ENCODE assay signal across 8 mouse cellular contexts in the genomic region with DNA sequence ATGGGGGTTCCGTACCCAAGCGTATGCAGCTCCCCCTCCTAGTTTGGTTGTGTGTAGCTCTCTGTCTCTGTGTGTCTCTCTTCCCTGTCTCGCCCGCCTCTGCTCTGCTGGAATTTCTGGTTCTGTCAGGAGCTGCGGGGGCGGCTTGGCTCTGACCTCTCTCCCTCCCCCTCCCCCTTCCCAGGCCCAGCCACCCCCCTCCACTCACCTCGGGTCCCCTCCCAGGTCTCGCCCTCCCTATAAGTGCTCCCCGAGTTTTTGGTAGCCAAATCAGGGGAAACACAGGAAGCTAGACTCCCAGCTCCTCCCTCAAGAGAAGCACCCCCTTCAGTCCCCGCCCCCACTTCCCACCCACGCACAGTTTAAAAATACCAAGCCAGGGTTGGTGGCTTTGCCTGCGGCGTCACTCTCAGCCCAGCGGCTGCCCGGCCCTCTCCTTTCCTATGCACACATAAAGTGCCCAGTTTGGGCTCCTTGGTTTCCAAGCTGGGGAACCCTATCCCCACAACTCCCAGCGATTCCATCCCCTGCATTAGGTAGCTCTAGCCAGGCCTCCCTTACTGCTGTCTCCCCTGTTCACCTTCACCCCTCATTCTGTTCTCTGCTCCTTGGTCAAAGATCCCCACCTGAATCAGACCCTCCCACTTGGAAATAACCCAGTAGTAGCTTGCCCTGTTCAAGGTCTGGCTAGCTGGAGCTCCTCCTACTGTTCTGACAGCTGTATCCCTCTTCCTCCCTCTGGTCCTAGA. TPM values are rescaled to one million over a fixed set of nuclear protein-coding genes. Genes with fewer than 3 reads are reported as not detected.
DNase-seq lines count a peak whose midpoint lies in the region; ATAC-seq and TF ChIP-seq lines count a peak whose summit lies in the region.

No protein-coding gene starts in this region.

- peak overlapping the region; percentile 9; the same call in 1 of the 2 replicates for H3K4me3 ChIP-seq in forebrain, embryonic 15.5 days
- peak overlapping the region; percentile 20; the same call in 1 of the 2 replicates for H3K4me3 ChIP-seq in hindbrain, embryonic 13.5 days
- peak overlapping the region; percentile 25 for H3K4me3 ChIP-seq in limb, embryonic 13.5 days
- no peak overlapping the region for H3K4me3 ChIP-seq in midbrain, embryonic 13.5 days (replicated peaks)

- TF ChIP-seq POLR2A in brain, embryonic 14.5 days (IDR thresholded peaks at IDR 0.05; ENCODE audit: borderline replicate concordance, extremely low read depth, insufficient read depth, insufficient read length, poor library complexity, severe bottlenecking) = no peak

- TF ChIP-seq CTCF in brain, embryonic 14.5 days (IDR thresholded peaks at IDR 0.05; ENCODE audit: borderline replicate concordance, extremely low read depth, insufficient read depth, insufficient read length) = no peak

- H3K9me3 ChIP-seq in forebrain, embryonic 15.5 days = no peaks in the 10 kb centered on the region
- H3K9me3 ChIP-seq in hindbrain, embryonic 13.5 days = no peaks in the 10 kb centered on the region
- no peaks in the 10 kb centered on the region for H3K9me3 ChIP-seq in limb, embryonic 13.5 days
- H3K9me3 ChIP-seq in midbrain, embryonic 13.5 days = no peaks in the 10 kb centered on the region

- no peaks in the 10 kb centered on the region for H3K36me3 ChIP-seq in forebrain, embryonic 15.5 days
- no peaks in the 10 kb centered on the region for H3K36me3 ChIP-seq in hindbrain, embryonic 13.5 days
- peaks cover 55% of the 10 kb centered on the region for H3K36me3 ChIP-seq in limb, embryonic 13.5 days
- H3K36me3 ChIP-seq in midbrain, embryonic 13.5 days = no peaks in the 10 kb centered on the region
- H3K36me3 ChIP-seq in splenic B cell, adult 2 months (ENCODE audit: control insufficient read depth, insufficient read depth, low read length, poor library complexity, severe bottlenecking) = peaks cover 15% of the 10 kb centered on the region

- peak; percentile 31 to 48 for DNase-seq in layer of hippocampus, postnatal 10 days (ENCODE audit: low spot score in 2 of 2)
- no peak for DNase-seq in layer of hippocampus, postnatal 36 days
- peak; percentile 30 for DNase-seq in brain, embryonic 14.5 days (ENCODE audit: low read depth)
- peak; percentile 81 for DNase-seq in splenic B cell, adult 2 months (ENCODE audit: low read depth, low spot score)

- peaks cover 41% of the 10 kb centered on the region for H3K4me1 ChIP-seq in forebrain, embryonic 15.5 days
- H3K4me1 ChIP-seq in hindbrain, embryonic 13.5 days (replicated peaks) = peaks cover 52% of the 10 kb centered on the region
- H3K4me1 ChIP-seq in limb, embryonic 13.5 days = peaks cover 55% of the 10 kb centered on the region
- H3K4me1 ChIP-seq in midbrain, embryonic 13.5 days (replicated peaks) = peaks cover 42% of the 10 kb centered on the region

- ATAC-seq in forebrain, embryonic 15.5 days (replicated peaks) = no peak
- peak; percentile 6; the same call in 1 of the 2 replicates for ATAC-seq in hindbrain, embryonic 13.5 days (ENCODE audit: low FRiP score)
- no peak for ATAC-seq in limb, embryonic 13.5 days (ENCODE audit: low FRiP score, low read depth)
- ATAC-seq in midbrain, embryonic 13.5 days = peak; percentile 12; the same call in 1 of the 2 replicates

- 14% methylated on average over 16 of the region's 16 CpGs for WGBS in forebrain, embryonic 15.5 days
- WGBS in hindbrain, embryonic 13.5 days = 4% methylated on average over 16 of the region's 16 CpGs
- 9% methylated on average over 16 of the region's 16 CpGs for whole genome bisulfite sequencing in limb, embryonic 13.5 days
- WGBS in midbrain, embryonic 13.5 days = 7% methylated on average over 16 of the region's 16 CpGs

- peak overlapping the region; percentile 31 for H3K4me2 ChIP-seq in forebrain, embryonic 15.5 days (replicated peaks)
- peak overlapping the region; percentile 42 for H3K4me2 ChIP-seq in hindbrain, embryonic 13.5 days
- H3K4me2 ChIP-seq in limb, embryonic 13.5 days (replicated peaks) = peak overlapping the region; percentile 94
- peak overlapping the region; percentile 36 for H3K4me2 ChIP-seq in midbrain, embryonic 13.5 days (replicated peaks)

- H3K27me3 ChIP-seq in forebrain, embryonic 15.5 days = peaks cover 53% of the 10 kb centered on the region
- peaks cover 86% of the 10 kb centered on the region for H3K27me3 ChIP-seq in hindbrain, embryonic 13.5 days
- H3K27me3 ChIP-seq in limb, embryonic 13.5 days = no peaks in the 10 kb centered on the region
- H3K27me3 ChIP-seq in midbrain, embryonic 13.5 days = peaks cover 84% of the 10 kb centered on the region
- no peaks in the 10 kb centered on the region for H3K27me3 ChIP-seq in splenic B cell, adult 2 months (ENCODE audit: control insufficient read depth, insufficient read depth, low read length, poor library complexity, severe bottlenecking)

- no peak overlapping the region for H3K9ac ChIP-seq in forebrain, embryonic 15.5 days (replicated peaks)
- peak overlapping the region; percentile 49 for H3K9ac ChIP-seq in hindbrain, embryonic 13.5 days
- H3K9ac ChIP-seq in limb, embryonic 13.5 days = peak overlapping the region; percentile 56
- no peak overlapping the region for H3K9ac ChIP-seq in midbrain, embryonic 13.5 days (replicated peaks)

- no peak overlapping the region for H3K27ac ChIP-seq in forebrain, embryonic 15.5 days (replicated peaks)
- no peak overlapping the region for H3K27ac ChIP-seq in hindbrain, embryonic 13.5 days
- H3K27ac ChIP-seq in limb, embryonic 13.5 days = peak overlapping the region; percentile 85
- no peak overlapping the region for H3K27ac ChIP-seq in midbrain, embryonic 13.5 days

RNA-seq across cellular contexts. Expression of gene Nemp1, which starts 4.6 kb away (rescaled TPM):
- 1 to 10 TPM; 4.0 to 5.5 TPM for total RNA-seq in layer of hippocampus, postnatal 10 days (2021)
- 1 to 10 TPM; 5.1 to 6.7 TPM for total RNA-seq in layer of hippocampus, postnatal 36 days (2021)
- 6.4 and 10.7 TPM in 2 replicates for polyA plus RNA-seq in brain, embryonic 14.5 days (2012; rRNA removed)
- 4.8 and 5.8 TPM in 2 replicates for polyA plus RNA-seq in forebrain, embryonic 15.5 days (2015; fragmentation: Nextera tagmentation; extraction: Ambion mirVana)
- 3.9 and 4.0 TPM in 2 replicates for polyA plus RNA-seq in hindbrain, embryonic 13.5 days (2015; fragmentation: Nextera tagmentation; extraction: Ambion mirVana)
- polyA plus RNA-seq in limb, embryonic 13.5 days (2015; fragmentation: Nextera tagmentation; extraction: Ambion mirVana) = 9.3 and 9.9 TPM in 2 replicates
- polyA plus RNA-seq in midbrain, embryonic 13.5 days (2015; fragmentation: Nextera tagmentation; extraction: Ambion mirVana) = 4.6 and 4.8 TPM in 2 replicates

RNA-seq across cellular contexts. Expression of gene Nab2, which starts 6.3 kb away (rescaled TPM):
- 10 to 100 TPM; 32.3 to 36.2 TPM for total RNA-seq in layer of hippocampus, postnatal 10 days (2021)
- total RNA-seq in layer of hippocampus, postnatal 36 days (2021) = 10 to 100 TPM; 42.7 to 43.8 TPM
- polyA plus RNA-seq in brain, embryonic 14.5 days (2012; rRNA removed) = 7.4 and 8.0 TPM in 2 replicates
- polyA plus RNA-seq in forebrain, embryonic 15.5 days (2015; fragmentation: Nextera tagmentation; extraction: Ambion mirVana) = 2.9 and 3.9 TPM in 2 replicates
- 2.3 and 3.3 TPM in 2 replicates for polyA plus RNA-seq in hindbrain, embryonic 13.5 days (2015; fragmentation: Nextera tagmentation; extraction: Ambion mirVana)
- polyA plus RNA-seq in limb, embryonic 13.5 days (2015; fragmentation: Nextera tagmentation; extraction: Ambion mirVana) = 18.1 and 18.5 TPM in 2 replicates
- 1.2 and 1.8 TPM in 2 replicates for polyA plus RNA-seq in midbrain, embryonic 13.5 days (2015; fragmentation: Nextera tagmentation; extraction: Ambion mirVana)

RNA-seq across cellular contexts. Expression of gene Stat6, which starts 19.3 kb away (rescaled TPM):
- total RNA-seq in layer of hippocampus, postnatal 10 days (2021) = 1 to 10 TPM; 6.9 to 7.1 TPM
- 1 to 10 TPM; 5.1 to 6.2 TPM for total RNA-seq in layer of hippocampus, postnatal 36 days (2021)
- 5.7 and 7.4 TPM in 2 replicates for polyA plus RNA-seq in brain, embryonic 14.5 days (2012; rRNA removed)
- polyA plus RNA-seq in forebrain, embryonic 15.5 days (2015; fragmentation: Nextera tagmentation; extraction: Ambion mirVana) = 3.4 and 3.7 TPM in 2 replicates
- 4.9 and 5.0 TPM in 2 replicates for polyA plus RNA-seq in hindbrain, embryonic 13.5 days (2015; fragmentation: Nextera tagmentation; extraction: Ambion mirVana)
- polyA plus RNA-seq in limb, embryonic 13.5 days (2015; fragmentation: Nextera tagmentation; extraction: Ambion mirVana) = 14.3 and 15.0 TPM in 2 replicates
- polyA plus RNA-seq in midbrain, embryonic 13.5 days (2015; fragmentation: Nextera tagmentation; extraction: Ambion mirVana) = 3.8 and 4.3 TPM in 2 replicates

RNA-seq across cellular contexts. Expression of gene Lrp1, which starts 41.1 kb away (rescaled TPM):
- 100 to 1,000 TPM; 263 to 291 TPM for total RNA-seq in layer of hippocampus, postnatal 10 days (2021)
- total RNA-seq in layer of hippocampus, postnatal 36 days (2021) = 100 to 1,000 TPM; 268 to 307 TPM
- polyA plus RNA-seq in brain, embryonic 14.5 days (2012; rRNA removed) = 155 and 269 TPM in 2 replicates
- polyA plus RNA-seq in forebrain, embryonic 15.5 days (2015; fragmentation: Nextera tagmentation; extraction: Ambion mirVana) = 93.1 and 95.7 TPM in 2 replicates
- 101 and 108 TPM in 2 replicates for polyA plus RNA-seq in hindbrain, embryonic 13.5 days (2015; fragmentation: Nextera tagmentation; extraction: Ambion mirVana)
- polyA plus RNA-seq in limb, embryonic 13.5 days (2015; fragmentation: Nextera tagmentation; extraction: Ambion mirVana) = 123 and 127 TPM in 2 replicates
- 98.2 and 99.4 TPM in 2 replicates for polyA plus RNA-seq in midbrain, embryonic 13.5 days (2015; fragmentation: Nextera tagmentation; extraction: Ambion mirVana)

RNA-seq across cellular contexts. Expression of gene Myo1a, which starts 42.9 kb away (rescaled TPM):
- under 1 TPM; 0.55 to 0.98 TPM for total RNA-seq in layer of hippocampus, postnatal 10 days (2021)
- 1 to 10 TPM; 1.0 to 1.3 TPM for total RNA-seq in layer of hippocampus, postnatal 36 days (2021)
- 2.0 and 2.6 TPM in 2 replicates for polyA plus RNA-seq in brain, embryonic 14.5 days (2012; rRNA removed)
- polyA plus RNA-seq in forebrain, embryonic 15.5 days (2015; fragmentation: Nextera tagmentation; extraction: Ambion mirVana) = 0.87 and 1.1 TPM in 2 replicates
- 0.43 and 0.74 TPM in 2 replicates for polyA plus RNA-seq in hindbrain, embryonic 13.5 days (2015; fragmentation: Nextera tagmentation; extraction: Ambion mirVana)
- polyA plus RNA-seq in limb, embryonic 13.5 days (2015; fragmentation: Nextera tagmentation; extraction: Ambion mirVana) = 0.31 and 0.42 TPM in 2 replicates
- polyA plus RNA-seq in midbrain, embryonic 13.5 days (2015; fragmentation: Nextera tagmentation; extraction: Ambion mirVana) = 0.28 and 0.53 TPM in 2 replicates

Comparison
In these comparisons a context has a peak if more than half of its experiments do, and no peak if none do; other contexts are left out.
1. DNase-seq: peak in layer of hippocampus, postnatal 10 days (2 of 2), brain, embryonic 14.5 days (single experiment) and splenic B cell, adult 2 months (single experiment); none in layer of hippocampus, postnatal 36 days (0 of 2).
2. ATAC-seq: peak in hindbrain, embryonic 13.5 days (single experiment) and midbrain, embryonic 13.5 days (single experiment); none in forebrain, embryonic 15.5 days (single experiment) and limb, embryonic 13.5 days (single experiment).
3. H3K4me2 ChIP-seq: peak in every context shown above with its lines; median percentile 94 in limb, embryonic 13.5 days; 42 in hindbrain, embryonic 13.5 days; 36 in midbrain, embryonic 13.5 days; 31 in forebrain, embryonic 15.5 days.
4. H3K9ac ChIP-seq: peak in hindbrain, embryonic 13.5 days (single experiment) and limb, embryonic 13.5 days (single experiment); none in forebrain, embryonic 15.5 days (single experiment) and midbrain, embryonic 13.5 days (single experiment).